Mouse (Mus musculus) thymus, adult 2 months (tissue): Measurements from ENCODE around the gene Stxbp1.

Experiments
- CTCF ChIP-seq: fragments of 200-500 bp; IDR thresholded peaks from 2 replicates; pipeline ENCODE4 v1.5.1; 2012; ENCODE audit warnings: mild to moderate bottlenecking, control low read depth, low read length, moderate library complexity, borderline replicate concordance; ENCODE audit not compliant: control insufficient read depth, poor library complexity, insufficient read depth; ENCODE audit errors: extremely low read depth
- POLR2A ChIP-seq: fragments of 200-500 bp; IDR thresholded peaks from 2 replicates; pipeline ENCODE4 v1.6.1; 2012; ENCODE audit warnings: mild to moderate bottlenecking, low read length, control low read depth, moderate library complexity; ENCODE audit not compliant: control insufficient read depth, poor library complexity, insufficient read depth; ENCODE audit errors: extremely low read depth

- no peak for TF ChIP-seq POLR2A
- no peak for TF ChIP-seq CTCF
These were observed 29.5 kb downstream of the Stxbp1 start for GRCm38 (mm10) chr2:32817589-32817988.
